In genomic region chrX:10718838-10719539, GRCm38 (mm10) we compare ENCODE assay signal across 8 mouse cellular contexts. TPM values are rescaled to one million over a fixed set of nuclear protein-coding genes. Genes with fewer than 3 reads are reported as not detected.
DNase-seq lines count a peak whose midpoint lies in the region; ATAC-seq and TF ChIP-seq lines count a peak whose summit lies in the region.

No protein-coding gene starts in this region.

- peak overlapping the region; percentile 89 for H3K27ac ChIP-seq in forebrain, embryonic 15.5 days (replicated peaks)

- H3K27me3 ChIP-seq in E14TG2a.4 (ENCODE audit: insufficient read depth, low read length), result no peaks in the 10 kb centered on the region
- no peaks in the 10 kb centered on the region for H3K27me3 ChIP-seq in forebrain, embryonic 15.5 days

- TF ChIP-seq CTCF in E14TG2a.4 (conservative IDR thresholded peaks at IDR 0.05; ENCODE audit: low read length), result no peak

- H3K9me3 ChIP-seq in E14TG2a.4 (ENCODE audit: low read length), result no peaks in the 10 kb centered on the region
- H3K9me3 ChIP-seq in forebrain, embryonic 15.5 days, result no peaks in the 10 kb centered on the region

- ATAC-seq in forebrain, embryonic 15.5 days (replicated peaks), result peak; percentile 86
- ATAC-seq in hematopoietic stem cell, adult 5-6 weeks (replicated peaks in 1 of 2; ENCODE audit: insufficient read depth in 1 of 2, low FRiP score in 2 of 2, low TSS enrichment in 1 of 2, low read depth in 1 of 2, poor library complexity in 2 of 2, severe bottlenecking in 2 of 2), result peak; percentile 72 to 75

- peak; percentile 64 for DNase-seq in c-Kit-positive CD71-positive TER-119-positive erythroid progenitor cells, embryonic 14.5 days (ENCODE audit: low spot score)
- DNase-seq in layer of hippocampus, postnatal 10 days (ENCODE audit: low spot score in 2 of 2), result peak; percentile 22 to 58
- peak; percentile 80 for DNase-seq in lung, postnatal 10 days
- peak; percentile 29 for DNase-seq in ovary, postnatal 10 days (ENCODE audit: low spot score)
- peak; percentile 23 to 25 for DNase-seq in thymus, postnatal 10 days (ENCODE audit: low spot score in 2 of 2)

- peak overlapping the region; percentile 54 for H3K4me2 ChIP-seq in forebrain, embryonic 15.5 days (replicated peaks)

- no peaks in the 10 kb centered on the region for H3K36me3 ChIP-seq in E14TG2a.4 (ENCODE audit: insufficient read depth, low read length)
- no peaks in the 10 kb centered on the region for H3K36me3 ChIP-seq in forebrain, embryonic 15.5 days

- WGBS in forebrain, embryonic 15.5 days, result 18% methylated on average over 22 of the region's 22 CpGs

- peaks cover 6% of the 10 kb centered on the region; the same call in 1 of the 2 replicates for H3K4me1 ChIP-seq in E14TG2a.4 (replicated peaks; ENCODE audit: low read depth, low read length)
- 0 out of 2 replicates have a peak, but pooled peaks cover 8% of the 10 kb centered on the region for H3K4me1 ChIP-seq in forebrain, embryonic 15.5 days

- H3K4me3 ChIP-seq in E14TG2a.4 (replicated peaks; ENCODE audit: low read length), result peak overlapping the region; percentile 80
- peak overlapping the region; percentile 53 for H3K4me3 ChIP-seq in forebrain, embryonic 15.5 days

- H3K9ac ChIP-seq in forebrain, embryonic 15.5 days (replicated peaks), result peak overlapping the region; percentile 71

RNA-seq across cellular contexts. Expression of gene Mid1ip1, which starts 4.2 kb away (rescaled TPM):
- polyA plus RNA-seq in forebrain, embryonic 15.5 days (2015; fragmentation: Nextera tagmentation; extraction: Ambion mirVana), result 93.5 and 98.3 TPM in 2 replicates
- 41.5 and 47.7 TPM in 2 replicates for total RNA-seq in hematopoietic stem cell, adult 5-6 weeks (2017)
- total RNA-seq in layer of hippocampus, postnatal 10 days (2021), result 10 to 100 TPM; 63.9 to 69.0 TPM

Comparison
In these comparisons a context has a peak if more than half of its experiments do, and no peak if none do; other contexts are left out.
1. Peak in every context shown above with its lines: DNase-seq, ATAC-seq, H3K4me3 ChIP-seq and H3K27ac ChIP-seq.
2. DNase-seq: peak in every context shown above with its lines; median percentile 80 in lung, postnatal 10 days; 64 in c-Kit-positive CD71-positive TER-119-positive erythroid progenitor cells, embryonic 14.5 days; 40 in layer of hippocampus, postnatal 10 days; 29 in ovary, postnatal 10 days; 24 in thymus, postnatal 10 days.